Mouse (Mus musculus) ES-Bruce4 (cell line): ENCODE results near the gene Tenm2.

Experiments
- CTCF ChIP-seq: IDR thresholded peaks from one replicate; pipeline ENCODE4 v1.8.1; 2011; ENCODE audit warnings: low read depth, low read length
- EP300 ChIP-seq: IDR thresholded peaks from 2 replicates; pipeline ENCODE4 v1.6.1; 2011; ENCODE audit warnings: low read depth, low read length; ENCODE audit not compliant: insufficient read depth
- POLR2A ChIP-seq: IDR thresholded peaks from one replicate; pipeline ENCODE4 v1.8.1; 2011; ENCODE audit warnings: low read length; ENCODE audit not compliant: insufficient read depth

- TF ChIP-seq CTCF (no peak), POLR2A (no peak), EP300 (no peak)
Observed at GRCm38 (mm10) chr11:35977096-35977495, 1258.7 kb downstream of the Tenm2 start.
